Mouse (Mus musculus) thymus, adult 2 months (tissue): ENCODE results near the gene Ddx1.

Source experiments
- CTCF ChIP-seq: fragments of 200-500 bp; IDR thresholded peaks from 2 replicates; pipeline ENCODE4 v1.5.1; 2012; ENCODE audit warnings: mild to moderate bottlenecking, control low read depth, low read length, moderate library complexity, borderline replicate concordance; ENCODE audit not compliant: control insufficient read depth, poor library complexity, insufficient read depth; ENCODE audit errors: extremely low read depth
- POLR2A ChIP-seq: fragments of 200-500 bp; IDR thresholded peaks from 2 replicates; pipeline ENCODE4 v1.6.1; 2012; ENCODE audit warnings: mild to moderate bottlenecking, low read length, control low read depth, moderate library complexity; ENCODE audit not compliant: control insufficient read depth, poor library complexity, insufficient read depth; ENCODE audit errors: extremely low read depth

GRCm38 (mm10) chr12:13268826-13269449 is 19.9 kb upstream of the Ddx1 start, which contains the start of gene Nbas:
- TF ChIP-seq POLR2A, result peak; percentile 27; the same call in 1 of the 2 replicates
- TF ChIP-seq CTCF, result no peak
